Mouse (Mus musculus) erythroblast, embryonic 14.5 days (primary cell): ENCODE measurements around the gene Gm49378. TPM values are rescaled to one million over a fixed set of nuclear protein-coding genes. Genes with fewer than 3 reads are reported as not detected.
A peak's percentile ranks its signal among the peaks of the same experiment; 100 is the strongest.

ENCODE experiments used
- H3K27me3 ChIP-seq: 2 replicates; pipeline ENCODE4 v1.6.1; 2012; ENCODE audit warnings: inconsistent platforms; ENCODE audit not compliant: control insufficient read depth
- H3K36me3 ChIP-seq: 2 replicates; pipeline ENCODE4 v1.6.1; 2012; ENCODE audit warnings: mild to moderate bottlenecking, inconsistent platforms; ENCODE audit not compliant: control insufficient read depth
- H3K4me1 ChIP-seq: 2 replicates; pipeline ENCODE4 v1.6.1; 2012; ENCODE audit warnings: inconsistent platforms; ENCODE audit not compliant: control insufficient read depth
- H3K4me3 ChIP-seq: replicated peaks from 2 replicates; pipeline ENCODE3; 2012; ENCODE audit warnings: moderate library complexity, mild to moderate bottlenecking, inconsistent platforms
- H3K9me3 ChIP-seq: 2 replicates; pipeline ENCODE4 v1.6.1; 2012; ENCODE audit warnings: low read length, inconsistent platforms, mixed read lengths; ENCODE audit not compliant: control insufficient read depth
- GATA1 ChIP-seq: IDR thresholded peaks from 2 replicates; pipeline ENCODE4 v1.6.1; 2012; ENCODE audit warnings: low read length, inconsistent platforms, mixed read lengths
- TAL1 ChIP-seq: IDR thresholded peaks from 3 replicates; pipeline ENCODE4 v1.6.1; 2012; ENCODE audit warnings: low read length, inconsistent platforms, mixed read lengths
- polyA plus RNA-seq: library from polyadenylated mRNA; stranded (reverse); fragments of >175 nt; gene quantifications from 2 replicates; pipeline ENCODE4 v1.2.3, GENCODE M21; 2012

Gm49378 gene
- polyA plus RNA-seq, 1 experiment, result 0.01 TPM

GRCm38 (mm10) chr14:55640816-55641215 is 3.1 kb upstream of the Gm49378 start:
- TF ChIP-seq TAL1 (no peak), GATA1 (no peak)
- Histone ChIP-seq H3K9me3 (no peaks in the 10 kb centered on the region), H3K4me1 (peaks cover 59% of the 10 kb centered on the region), H3K4me3 (no peak overlapping the region), H3K36me3 (peaks cover 72% of the 10 kb centered on the region), H3K27me3 (no peaks in the 10 kb centered on the region)

GRCm38 (mm10) chr14:55635523-55636007 is 2.1 kb downstream of the Gm49378 start, which contains the start of gene Ipo4:
Gene Ipo4, minus strand, starts transcription at chr14:55635957.
- TF ChIP-seq GATA1 (no peak), TAL1 (no peak)
- Histone ChIP-seq H3K4me3 (peak within 1 kb of the TSS; percentile 71), H3K9me3 (no peaks in the 10 kb centered on the region), H3K36me3 (peaks cover 96% of the 10 kb centered on the region), H3K4me1 (peaks cover 39% of the 10 kb centered on the region), H3K27me3 (no peaks in the 10 kb centered on the region)

GRCm38 (mm10) chr14:55634874-55635522 is 2.7 kb downstream of the Gm49378 start:
- Histone ChIP-seq H3K36me3 (peaks cover 96% of the 10 kb centered on the region), H3K4me3 (peak overlapping the region; percentile 71), H3K9me3 (no peaks in the 10 kb centered on the region), H3K4me1 (peaks cover 38% of the 10 kb centered on the region), H3K27me3 (no peaks in the 10 kb centered on the region)
- TF ChIP-seq GATA1 (no peak), TAL1 (no peak)

GRCm38 (mm10) chr14:55629312-55629711 is 8.4 kb downstream of the Gm49378 start:
- no peaks in the 10 kb centered on the region for H3K27me3 ChIP-seq
- TF ChIP-seq GATA1 (no peak), TAL1 (no peak)
- H3K9me3 ChIP-seq, result no peaks in the 10 kb centered on the region
- H3K36me3 ChIP-seq, result peaks cover 100% of the 10 kb centered on the region
- H3K4me3 ChIP-seq, result no peak overlapping the region
- peaks cover 29% of the 10 kb centered on the region for H3K4me1 ChIP-seq

GRCm38 (mm10) chr14:55628077-55628827 is 9.4 kb downstream of the Gm49378 start:
- TF ChIP-seq TAL1 (no peak), GATA1 (no peak)
- Histone ChIP-seq H3K4me1 (peaks cover 26% of the 10 kb centered on the region), H3K36me3 (peaks cover 94% of the 10 kb centered on the region), H3K27me3 (no peaks in the 10 kb centered on the region), H3K4me3 (no peak overlapping the region), H3K9me3 (no peaks in the 10 kb centered on the region)

GRCm38 (mm10) chr14:55618486-55619195 is 19.1 kb downstream of the Gm49378 start:
- TF ChIP-seq TAL1 (no peak), GATA1 (peak; percentile 69)
- Histone ChIP-seq H3K4me3 (peak overlapping the region; percentile 23), H3K9me3 (no peaks in the 10 kb centered on the region), H3K27me3 (no peaks in the 10 kb centered on the region), H3K36me3 (peaks cover 2% of the 10 kb centered on the region), H3K4me1 (peaks cover 64% of the 10 kb centered on the region)

- no peak for TF ChIP-seq TAL1
- TF ChIP-seq GATA1, result no peak
Measured at GRCm38 (mm10) chr14:55617822-55618221, 19.9 kb downstream of the Gm49378 start, which contains the start of gene Rec8. Gene Rec8, plus strand, starts transcription at chr14:55618037.

GRCm38 (mm10) chr14:55616844-55617243 is 20.9 kb downstream of the Gm49378 start:
- Histone ChIP-seq H3K4me3 (no peak overlapping the region), H3K27me3 (no peaks in the 10 kb centered on the region), H3K9me3 (no peaks in the 10 kb centered on the region), H3K36me3 (no peaks in the 10 kb centered on the region), H3K4me1 (peaks cover 66% of the 10 kb centered on the region)
- TF ChIP-seq GATA1, result no peak
- TF ChIP-seq TAL1, result no peak

More at GRCm38 (mm10) chr14:55617822-55618221, 19.9 kb downstream of the Gm49378 start, which contains the start of gene Rec8:
- H3K4me1 ChIP-seq, result peaks cover 71% of the 10 kb centered on the region
- H3K4me3 ChIP-seq, result peak within 1 kb of the TSS; percentile 23
- H3K36me3 ChIP-seq, result no peaks in the 10 kb centered on the region; the same call in 1 of the 2 replicates
- H3K27me3 ChIP-seq, result no peaks in the 10 kb centered on the region
- no peaks in the 10 kb centered on the region for H3K9me3 ChIP-seq
